Mouse (Mus musculus): ENCODE measurements at regions not wholly inside any gene's neighbourhood (a gene's known extent, or its start where the extent isn't known, plus 50 kb on each side); places are given as distances from the start of the nearest gene placed in this dataset.

GRCm38 (mm10) chr1:151263372-151263771 is 53.4 kb downstream of the Gm47996 start:
- TF ChIP-seq CTCF (IDR thresholded peaks at IDR 0.05; ENCODE audit: borderline replicate concordance, extremely low read depth, insufficient read depth, insufficient read length) (no peak), POLR2A (IDR thresholded peaks at IDR 0.05; ENCODE audit: borderline replicate concordance, extremely low read depth, insufficient read depth, insufficient read length, poor library complexity, severe bottlenecking) (no peak)
